Mouse (Mus musculus): ENCODE results near the gene Dlgap1. TPM values are rescaled to one million over a fixed set of nuclear protein-coding genes. Genes with fewer than 3 reads are reported as not detected.

Gene Dlgap1
- polyA plus RNA-seq, 1 experiment from 2014 or later = 34.5 TPM

DNA sequence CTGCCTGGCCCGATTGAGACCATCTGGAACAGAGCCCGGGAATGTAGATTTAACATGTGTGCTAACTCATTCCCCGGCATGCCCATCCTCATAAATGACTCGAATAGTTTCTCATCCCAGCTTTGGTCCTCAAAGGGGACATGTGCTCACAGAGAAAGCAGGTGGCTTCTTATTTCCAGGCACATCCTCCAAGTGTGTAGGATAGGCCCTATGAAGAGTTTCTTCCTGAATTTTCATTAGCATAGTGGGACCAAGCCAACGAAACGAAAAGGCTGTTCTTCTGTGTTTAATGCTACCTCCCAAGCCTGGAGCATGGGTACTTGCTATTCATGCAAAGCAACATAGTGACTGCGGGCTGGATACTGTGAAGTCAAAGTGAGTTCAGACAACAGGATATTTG, 503.3 kb downstream of the Dlgap1 start:
- no peaks in the 10 kb centered on the region for H3K27me3 ChIP-seq (ENCODE audit: control insufficient read depth, insufficient read depth, low read depth, low read length)
- no peak overlapping the region for H3K4me2 ChIP-seq (ENCODE audit: low read length)
- H3K4me3 ChIP-seq (ENCODE audit: low read depth, low read length) = no peak overlapping the region
- 90% methylated on average over 7 of the region's 7 CpGs for WGBS
- H3K4me1 ChIP-seq (ENCODE audit: control insufficient read depth, insufficient read depth, low read length) = no peaks in the 10 kb centered on the region
- no peak for ATAC-seq
- H3K27ac ChIP-seq (ENCODE audit: low read length) = no peak overlapping the region
- H3K9me3 ChIP-seq (replicated peaks; ENCODE audit: control insufficient read depth, low read length, poor library complexity, severe bottlenecking) = no peaks in the 10 kb centered on the region
- no peak overlapping the region for H3K9ac ChIP-seq (ENCODE audit: low read depth, low read length)
- no peaks in the 10 kb centered on the region for H3K36me3 ChIP-seq (ENCODE audit: control insufficient read depth, insufficient read depth, low read length)

DNA sequence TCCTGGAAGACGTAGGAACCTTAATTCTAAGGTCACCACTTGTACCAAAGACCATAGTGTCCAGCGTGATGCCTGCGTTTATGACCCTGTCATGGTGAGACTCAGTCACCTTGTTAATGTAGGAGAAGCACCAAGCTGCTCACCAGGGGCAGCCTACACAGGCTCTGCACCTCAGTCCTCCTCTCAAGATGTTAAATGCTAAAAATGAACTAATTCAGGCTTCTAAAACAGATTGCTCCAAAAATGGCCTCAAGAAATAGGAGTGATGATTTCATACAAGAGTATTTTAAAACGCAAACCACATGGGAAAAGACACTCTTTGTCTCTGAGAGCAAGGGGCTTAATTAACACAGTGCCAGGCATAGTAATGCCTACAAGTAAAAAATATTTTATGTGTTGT, 505.0 kb downstream of the Dlgap1 start:
- H3K9ac ChIP-seq (ENCODE audit: low read depth, low read length) = no peak overlapping the region
- no peak overlapping the region for H3K4me2 ChIP-seq (ENCODE audit: low read length)
- no peaks in the 10 kb centered on the region for H3K4me1 ChIP-seq (ENCODE audit: control insufficient read depth, insufficient read depth, low read length)
- 90% methylated on average over 4 of the region's 4 CpGs for WGBS
- no peaks in the 10 kb centered on the region for H3K27me3 ChIP-seq (ENCODE audit: control insufficient read depth, insufficient read depth, low read depth, low read length)
- no peak overlapping the region for H3K4me3 ChIP-seq (ENCODE audit: low read depth, low read length)
- H3K9me3 ChIP-seq (replicated peaks; ENCODE audit: control insufficient read depth, low read length, poor library complexity, severe bottlenecking) = no peaks in the 10 kb centered on the region
- H3K36me3 ChIP-seq (ENCODE audit: control insufficient read depth, insufficient read depth, low read length) = no peaks in the 10 kb centered on the region
- no peak for ATAC-seq
- no peak overlapping the region for H3K27ac ChIP-seq (ENCODE audit: low read length)

DNA sequence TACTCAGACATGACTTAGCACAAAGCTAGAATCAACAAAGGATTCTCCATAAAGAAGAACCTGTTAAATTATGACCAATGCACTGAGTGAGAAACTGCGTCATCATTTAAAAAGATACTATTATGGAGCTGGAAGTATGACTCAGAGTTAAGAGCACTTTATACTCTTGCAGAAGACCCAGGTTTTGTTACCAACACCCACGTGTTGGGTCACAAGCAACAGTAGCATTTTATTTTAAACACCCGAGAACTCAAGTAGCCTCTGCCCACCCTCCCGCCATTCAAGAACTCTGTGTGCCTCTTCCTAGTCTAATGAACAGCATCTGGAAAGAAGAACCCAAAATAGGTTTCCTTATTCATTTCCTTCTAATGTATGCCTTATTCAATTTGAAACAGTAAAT, 514.8 kb downstream of the Dlgap1 start:
- 91% methylated on average over 4 of the region's 4 CpGs for WGBS
- Histone ChIP-seq H3K36me3 (ENCODE audit: control insufficient read depth, insufficient read depth, low read length) (no peaks in the 10 kb centered on the region), H3K4me2 (ENCODE audit: low read length) (no peak overlapping the region), H3K27me3 (ENCODE audit: control insufficient read depth, insufficient read depth, low read depth, low read length) (no peaks in the 10 kb centered on the region), H3K27ac (ENCODE audit: low read length) (no peak overlapping the region), H3K4me3 (ENCODE audit: low read depth, low read length) (no peak overlapping the region), H3K9ac (ENCODE audit: low read depth, low read length) (no peak overlapping the region), H3K9me3 (replicated peaks; ENCODE audit: control insufficient read depth, low read length, poor library complexity, severe bottlenecking) (no peaks in the 10 kb centered on the region), H3K4me1 (ENCODE audit: control insufficient read depth, insufficient read depth, low read length) (no peaks in the 10 kb centered on the region)
- no peak for ATAC-seq

DNA sequence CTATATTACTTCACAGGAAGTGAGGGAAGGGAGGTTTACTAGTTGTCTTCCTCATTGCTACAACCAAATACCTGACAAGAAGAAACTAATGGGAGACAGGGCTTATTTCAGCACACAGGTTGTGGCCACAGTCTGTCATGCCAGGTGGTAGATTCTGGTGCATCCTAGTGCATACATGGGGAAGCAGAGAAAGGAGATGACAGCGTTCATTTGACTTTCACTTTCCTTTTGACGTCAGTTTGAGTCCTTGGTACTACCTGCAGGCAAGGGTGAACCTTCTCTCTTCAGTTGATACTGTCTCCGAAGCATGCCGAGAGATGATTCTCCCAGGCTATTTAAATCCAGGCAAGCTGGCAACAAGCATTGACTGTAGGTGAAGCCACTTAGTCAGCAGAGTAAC, 516.8 kb downstream of the Dlgap1 start:
- ATAC-seq = no peak
- Histone ChIP-seq H3K27ac (ENCODE audit: low read length) (no peak overlapping the region; the same call in 1 of the 2 replicates), H3K4me3 (ENCODE audit: low read depth, low read length) (no peak overlapping the region), H3K4me1 (ENCODE audit: control insufficient read depth, insufficient read depth, low read length) (no peaks in the 10 kb centered on the region), H3K9ac (ENCODE audit: low read depth, low read length) (no peak overlapping the region), H3K27me3 (ENCODE audit: control insufficient read depth, insufficient read depth, low read depth, low read length) (no peaks in the 10 kb centered on the region), H3K9me3 (replicated peaks; ENCODE audit: control insufficient read depth, low read length, poor library complexity, severe bottlenecking) (no peaks in the 10 kb centered on the region), H3K4me2 (ENCODE audit: low read length) (no peak overlapping the region), H3K36me3 (ENCODE audit: control insufficient read depth, insufficient read depth, low read length) (no peaks in the 10 kb centered on the region)
- WGBS = 90% methylated on average over 4 of the region's 4 CpGs

DNA sequence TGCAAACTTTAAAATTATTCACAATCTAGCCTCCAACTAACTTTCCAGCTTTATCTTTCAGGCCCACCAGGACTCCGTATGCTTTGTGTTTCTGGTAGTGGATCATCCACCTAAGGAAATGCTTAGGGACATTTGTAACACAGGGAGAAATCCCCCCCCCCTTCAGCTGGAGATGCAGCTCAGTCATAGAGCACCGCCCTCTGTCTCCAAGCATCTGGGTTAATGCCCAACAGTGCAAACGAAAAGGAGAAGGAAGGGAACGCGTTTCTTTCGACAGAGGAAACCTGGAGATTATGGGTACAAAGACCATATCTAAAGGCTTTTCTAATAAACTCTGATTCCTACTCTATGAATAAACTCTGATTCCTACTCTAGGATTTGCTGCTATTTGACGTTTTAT, 517.4 kb downstream of the Dlgap1 start:
- Histone ChIP-seq H3K9me3 (replicated peaks; ENCODE audit: control insufficient read depth, low read length, poor library complexity, severe bottlenecking) (no peaks in the 10 kb centered on the region), H3K4me1 (ENCODE audit: control insufficient read depth, insufficient read depth, low read length) (no peaks in the 10 kb centered on the region), H3K27ac (ENCODE audit: low read length) (no peak overlapping the region; the same call in none of the 2 replicates), H3K4me3 (ENCODE audit: low read depth, low read length) (no peak overlapping the region), H3K27me3 (ENCODE audit: control insufficient read depth, insufficient read depth, low read depth, low read length) (no peaks in the 10 kb centered on the region), H3K4me2 (ENCODE audit: low read length) (no peak overlapping the region), H3K9ac (ENCODE audit: low read depth, low read length) (no peak overlapping the region), H3K36me3 (ENCODE audit: control insufficient read depth, insufficient read depth, low read length) (no peaks in the 10 kb centered on the region)
- WGBS = 73% methylated on average over 7 of the region's 7 CpGs
- no peak for ATAC-seq

DNA sequence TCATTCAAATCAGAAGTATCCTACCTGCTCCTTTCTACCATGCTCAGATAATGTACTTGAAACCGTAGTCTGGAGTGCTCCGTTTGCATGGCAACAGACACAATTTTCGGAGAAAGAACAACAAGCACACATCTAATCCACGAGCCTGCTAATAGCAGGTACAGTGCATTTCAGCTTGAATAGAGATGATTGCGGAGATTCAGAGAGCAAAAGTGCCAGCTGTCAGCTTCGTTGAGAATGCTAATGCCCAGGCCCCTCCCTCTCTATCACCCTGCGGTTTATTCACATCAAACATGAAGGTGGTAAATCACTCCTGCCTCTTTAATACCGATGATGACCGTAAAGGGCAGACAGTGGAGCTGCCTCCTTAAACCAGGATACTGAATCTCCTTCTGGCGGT, 518.0 kb downstream of the Dlgap1 start:
- Histone ChIP-seq H3K9ac (ENCODE audit: low read depth, low read length) (no peak overlapping the region), H3K9me3 (replicated peaks; ENCODE audit: control insufficient read depth, low read length, poor library complexity, severe bottlenecking) (no peaks in the 10 kb centered on the region), H3K27ac (ENCODE audit: low read length) (peak overlapping the region; percentile 58), H3K4me3 (ENCODE audit: low read depth, low read length) (no peak overlapping the region), H3K4me1 (ENCODE audit: control insufficient read depth, insufficient read depth, low read length) (no peaks in the 10 kb centered on the region), H3K36me3 (ENCODE audit: control insufficient read depth, insufficient read depth, low read length) (no peaks in the 10 kb centered on the region), H3K4me2 (ENCODE audit: low read length) (no peak overlapping the region), H3K27me3 (ENCODE audit: control insufficient read depth, insufficient read depth, low read depth, low read length) (no peaks in the 10 kb centered on the region)
- WGBS = 72% methylated on average over 10 of the region's 10 CpGs
- ATAC-seq = peak; percentile 40; the same call in 1 of the 2 replicates

DNA sequence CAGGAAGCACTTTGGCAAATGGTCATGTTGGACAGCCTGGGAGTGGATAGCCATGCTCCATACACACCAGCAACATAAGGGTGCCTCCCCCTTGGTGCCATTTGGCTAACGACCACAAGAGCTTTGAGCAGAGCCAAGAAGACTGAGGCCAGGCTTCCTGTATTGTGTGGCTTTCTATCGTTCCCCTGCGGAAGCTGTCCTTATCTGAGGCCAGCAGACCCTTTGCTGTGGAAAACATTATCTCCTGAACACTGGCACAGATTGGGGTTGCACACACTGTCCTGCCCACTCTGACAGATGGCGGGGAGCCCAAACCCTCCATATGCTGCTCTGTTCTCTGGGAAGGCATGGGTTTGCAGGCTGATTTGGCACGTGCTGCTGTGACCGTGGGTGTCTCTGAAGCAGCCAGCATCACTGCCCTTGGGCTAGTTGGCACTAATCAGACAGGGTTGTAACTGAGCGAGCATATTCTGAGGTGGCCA, 520.0 kb downstream of the Dlgap1 start:
- Histone ChIP-seq H3K9ac (ENCODE audit: low read depth, low read length) (no peak overlapping the region), H3K4me2 (ENCODE audit: low read length) (no peak overlapping the region), H3K9me3 (replicated peaks; ENCODE audit: control insufficient read depth, low read length, poor library complexity, severe bottlenecking) (no peaks in the 10 kb centered on the region), H3K27ac (ENCODE audit: low read length) (no peak overlapping the region), H3K36me3 (ENCODE audit: control insufficient read depth, insufficient read depth, low read length) (no peaks in the 10 kb centered on the region), H3K27me3 (ENCODE audit: control insufficient read depth, insufficient read depth, low read depth, low read length) (no peaks in the 10 kb centered on the region), H3K4me1 (ENCODE audit: control insufficient read depth, insufficient read depth, low read length) (no peaks in the 10 kb centered on the region), H3K4me3 (ENCODE audit: low read depth, low read length) (no peak overlapping the region)
- 69% methylated on average over 7 of the region's 7 CpGs for WGBS
- peak; percentile 83 for ATAC-seq

DNA sequence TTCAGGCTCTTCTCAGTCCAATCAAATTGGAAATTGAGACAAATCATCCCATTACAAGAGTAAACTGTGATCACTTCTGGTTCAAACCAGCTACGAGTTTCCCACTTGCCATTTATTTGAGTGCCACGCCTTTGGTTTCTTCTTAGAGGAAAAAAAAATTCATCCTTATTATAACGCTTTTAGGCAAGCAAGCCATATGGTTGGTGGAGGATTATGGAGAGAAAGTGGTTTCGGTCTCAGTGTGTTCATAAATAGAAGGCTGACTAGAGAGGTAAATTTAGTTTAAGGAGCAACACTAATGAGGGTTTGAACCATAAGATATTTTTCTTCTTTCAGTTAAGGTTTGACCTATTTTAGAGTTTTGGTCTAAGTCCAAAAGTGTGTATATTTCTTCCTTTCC, 522.7 kb downstream of the Dlgap1 start:
- no peaks in the 10 kb centered on the region for H3K27me3 ChIP-seq (ENCODE audit: control insufficient read depth, insufficient read depth, low read depth, low read length)
- H3K9ac ChIP-seq (ENCODE audit: low read depth, low read length) = no peak overlapping the region
- H3K27ac ChIP-seq (ENCODE audit: low read length) = no peak overlapping the region
- no peaks in the 10 kb centered on the region for H3K36me3 ChIP-seq (ENCODE audit: control insufficient read depth, insufficient read depth, low read length)
- H3K4me2 ChIP-seq (ENCODE audit: low read length) = no peak overlapping the region
- H3K4me3 ChIP-seq (ENCODE audit: low read depth, low read length) = no peak overlapping the region
- no peak for ATAC-seq
- no peaks in the 10 kb centered on the region for H3K9me3 ChIP-seq (replicated peaks; ENCODE audit: control insufficient read depth, low read length, poor library complexity, severe bottlenecking)
- no peaks in the 10 kb centered on the region for H3K4me1 ChIP-seq (ENCODE audit: control insufficient read depth, insufficient read depth, low read length)
- 94% methylated on average over 4 of the region's 4 CpGs for WGBS

GRCm38 (mm10) chr17:70494338-70494737, 525.5 kb downstream of the Dlgap1 start:
- no peak overlapping the region for H3K9ac ChIP-seq (ENCODE audit: low read depth, low read length)
- no peaks in the 10 kb centered on the region for H3K9me3 ChIP-seq (replicated peaks; ENCODE audit: control insufficient read depth, low read length, poor library complexity, severe bottlenecking)
- no peaks in the 10 kb centered on the region for H3K4me1 ChIP-seq (ENCODE audit: control insufficient read depth, insufficient read depth, low read length)
- no peaks in the 10 kb centered on the region for H3K36me3 ChIP-seq (ENCODE audit: control insufficient read depth, insufficient read depth, low read length)
- no peaks in the 10 kb centered on the region for H3K27me3 ChIP-seq (ENCODE audit: control insufficient read depth, insufficient read depth, low read depth, low read length)
- no peak overlapping the region for H3K4me2 ChIP-seq (ENCODE audit: low read length)
- WGBS = 92% methylated on average over 4 of the region's 4 CpGs
- no peak for ATAC-seq
- no peak overlapping the region for H3K27ac ChIP-seq (ENCODE audit: low read length)
- H3K4me3 ChIP-seq (ENCODE audit: low read depth, low read length) = no peak overlapping the region
